ENCODE assay signal across 8 mouse cellular contexts in the genomic region with DNA sequence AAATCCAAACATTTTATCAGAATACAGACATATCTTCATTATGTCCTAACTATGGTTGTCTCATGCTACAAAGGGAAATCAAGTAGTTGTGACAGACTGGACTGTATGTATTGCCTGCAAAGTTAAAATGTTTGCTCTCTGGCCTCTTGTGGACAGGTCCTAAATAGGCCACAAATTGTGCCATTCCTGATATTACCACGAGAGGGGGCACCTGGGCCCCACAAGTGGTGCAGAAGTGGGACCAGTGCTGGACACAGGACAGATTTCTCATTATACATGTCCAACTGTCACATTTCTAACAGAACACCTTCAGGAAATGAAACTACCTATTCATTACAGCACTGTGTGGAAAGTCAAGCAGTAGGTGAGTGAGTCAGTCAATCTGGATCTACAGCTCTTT. TPM values are rescaled to one million over a fixed set of nuclear protein-coding genes. Genes with fewer than 3 reads are reported as not detected.
DNase-seq lines count a peak whose midpoint lies in the region; ATAC-seq and TF ChIP-seq lines count a peak whose summit lies in the region.
"Had no signal": no experiment of that assay in that cellular context is flagged by ENCODE, and none has a peak within 500 bp of the region (broad histone marks: within the 10 kb centered on the region; RNA-seq: fewer than 3 reads in every experiment).

No protein-coding gene starts in this region.

- no peak overlapping the region for H3K27ac ChIP-seq in lung, embryonic 14.5 days (ENCODE audit: low read depth)
- H3K27ac ChIP-seq: heart, embryonic 15.5 days had no signal

- peaks cover 65% of the 10 kb centered on the region for H3K36me3 ChIP-seq in lung, embryonic 14.5 days (ENCODE audit: insufficient read depth)

- no peaks in the 10 kb centered on the region for H3K9me3 ChIP-seq in lung, embryonic 14.5 days (ENCODE audit: low read depth, low read length)
- H3K9me3 ChIP-seq: heart, embryonic 15.5 days had no signal

- ATAC-seq in lung, embryonic 14.5 days (ENCODE audit: insufficient read depth) = no peak

- DNase-seq in ovary, postnatal 10 days (ENCODE audit: low spot score) = peak; percentile 18
- no peak for DNase-seq in ovary, adult 18-20 months (ENCODE audit: low spot score)
- peak; percentile 71 for DNase-seq in ZHBTc4 (ENCODE audit: low read depth, low spot score)
- DNase-seq in cerebellum, postnatal 14 days = peak; percentile 79 to 87
- peak; percentile 67 to 82 for DNase-seq in heart, postnatal 10 days
- peak; percentile 85 for DNase-seq in lung, embryonic 14.5 days
- peak; percentile 13 to 56 for DNase-seq in spleen, postnatal 14 days (ENCODE audit: low spot score in 2 of 2)

- intact Hi-C loops in heart, postnatal 10 days (cut with DNase I) = loop anchor here (5.0 kb wide), 2 partner anchors 100 to 240 kb away; no protein-coding TSS in a partner anchor

- no peak overlapping the region for H3K4me2 ChIP-seq in lung, embryonic 14.5 days
- H3K4me2 ChIP-seq: heart, embryonic 15.5 days had no signal

- H3K9ac ChIP-seq in lung, embryonic 14.5 days = no peak overlapping the region
- H3K9ac ChIP-seq: heart, embryonic 15.5 days had no signal

- WGBS in lung, embryonic 14.5 days = 50% methylated on average over 1 of the region's 1 CpGs

- H3K4me1 ChIP-seq in lung, embryonic 14.5 days (ENCODE audit: insufficient read depth) = peaks cover 9% of the 10 kb centered on the region; the same call in 1 of the 2 replicates

- peak; percentile 66 for TF ChIP-seq CTCF in lung, embryonic 14.5 days (IDR thresholded peaks at IDR 0.05; ENCODE audit: low read depth)

- H3K4me3 ChIP-seq in lung, embryonic 14.5 days (ENCODE audit: low read depth, low read length) = no peak overlapping the region
- H3K4me3 ChIP-seq: heart, embryonic 15.5 days had no signal

- H3K27me3 ChIP-seq in lung, embryonic 14.5 days (ENCODE audit: insufficient read depth, low read length) = no peaks in the 10 kb centered on the region
- H3K27me3 ChIP-seq: heart, embryonic 15.5 days had no signal

RNA-seq across cellular contexts. Expression of gene Rpp38, which starts 5.1 kb away (rescaled TPM):
- 1 to 10 TPM; 5.8 to 6.4 TPM for total RNA-seq in heart, postnatal 10 days (2021)
- 26.3 and 26.8 TPM in 2 replicates for polyA plus RNA-seq in lung, embryonic 14.5 days (2014; fragmentation: Nextera tagmentation; extraction: Ambion mirVana)

RNA-seq across cellular contexts. Expression of gene Acbd7, which starts 8.6 kb away (rescaled TPM):
- not detected for total RNA-seq in heart, postnatal 10 days (2021)
- polyA plus RNA-seq in lung, embryonic 14.5 days (2014; fragmentation: Nextera tagmentation; extraction: Ambion mirVana) = 0.51 and 0.92 TPM in 2 replicates

RNA-seq across cellular contexts. Expression of gene Nmt2, which starts 43.3 kb away (rescaled TPM):
- 10 to 100 TPM; 15.3 to 17.6 TPM for total RNA-seq in heart, postnatal 10 days (2021)
- 41.3 and 41.6 TPM in 2 replicates for polyA plus RNA-seq in lung, embryonic 14.5 days (2014; fragmentation: Nextera tagmentation; extraction: Ambion mirVana)
